Mouse (Mus musculus) midbrain, embryonic 13.5 days (tissue): Measurements from ENCODE around the gene Mbl2. TPM values are rescaled to one million over a fixed set of nuclear protein-coding genes. Genes with fewer than 3 reads are reported as not detected.
A peak's percentile ranks its signal among the peaks of the same experiment; 100 is the strongest.
"Not testable (repeated sequence)": the region's sequence is repeated elsewhere in the genome, so short reads cannot be mapped to it uniquely, and the experiment has no call there.

Experiments used
- ATAC-seq: fragments of 200-750 bp; cut with Nextera tagmentation; 2 replicates; pipeline ENCODE4 v1.8.0; 2017; ENCODE audit warnings: mild to moderate bottlenecking, moderate TSS enrichment, moderate library complexity
- H3K27ac ChIP-seq: fragments of 300-500 bp; sonication (generic); 2 replicates; pipeline ENCODE4 v1.5.1; 2015; ENCODE audit warnings: inconsistent platforms, mild to moderate bottlenecking, moderate library complexity
- H3K27me3 ChIP-seq: fragments of 300-500 bp; sonication (generic); 2 replicates; pipeline ENCODE4 v1.6.1; 2015; ENCODE audit warnings: mild to moderate bottlenecking, inconsistent platforms
- H3K36me3 ChIP-seq: fragments of 300-500 bp; sonication (generic); 2 replicates; pipeline ENCODE4 v1.6.1; 2015; ENCODE audit warnings: mild to moderate bottlenecking, inconsistent platforms
- H3K4me1 ChIP-seq: fragments of 300-500 bp; sonication (generic); replicated peaks from 2 replicates; pipeline ENCODE4 v1.6.1; 2015; ENCODE audit warnings: inconsistent platforms
- H3K4me2 ChIP-seq: fragments of 300-500 bp; sonication (generic); replicated peaks from 2 replicates; pipeline ENCODE4 v1.6.1; 2015; ENCODE audit warnings: moderate library complexity, mild to moderate bottlenecking, inconsistent platforms
- H3K4me3 ChIP-seq: fragments of 300-500 bp; sonication (generic); replicated peaks from 2 replicates; pipeline ENCODE4 v1.5.1; 2015; ENCODE audit warnings: mild to moderate bottlenecking, inconsistent platforms
- H3K9ac ChIP-seq: fragments of 300-500 bp; sonication (generic); replicated peaks from 2 replicates; pipeline ENCODE4 v1.6.1; 2015; ENCODE audit warnings: mild to moderate bottlenecking, inconsistent platforms
- H3K9me3 ChIP-seq: fragments of 300-500 bp; sonication (generic); 2 replicates; pipeline ENCODE4 v1.6.1; 2016; ENCODE audit warnings: mild to moderate bottlenecking, inconsistent platforms
- WGBS: fragments of 180-500 bp; shearing (Covaris S2); methylation state at CpG from one replicate; pipeline ENCODE4 v1.1.7; 2015; 5-methylcytosine and 5-hydroxymethylcytosine counted together
- polyA plus RNA-seq: library from polyadenylated mRNA; unstranded; fragments of >200 nt; fragmentation: Nextera tagmentation; extraction: Ambion mirVana; gene quantifications from 2 replicates; pipeline ENCODE4 v1.2.1, GENCODE M21; 2015

The Mbl2 gene
- polyA plus RNA-seq = not detected in 2 replicates

DNA sequence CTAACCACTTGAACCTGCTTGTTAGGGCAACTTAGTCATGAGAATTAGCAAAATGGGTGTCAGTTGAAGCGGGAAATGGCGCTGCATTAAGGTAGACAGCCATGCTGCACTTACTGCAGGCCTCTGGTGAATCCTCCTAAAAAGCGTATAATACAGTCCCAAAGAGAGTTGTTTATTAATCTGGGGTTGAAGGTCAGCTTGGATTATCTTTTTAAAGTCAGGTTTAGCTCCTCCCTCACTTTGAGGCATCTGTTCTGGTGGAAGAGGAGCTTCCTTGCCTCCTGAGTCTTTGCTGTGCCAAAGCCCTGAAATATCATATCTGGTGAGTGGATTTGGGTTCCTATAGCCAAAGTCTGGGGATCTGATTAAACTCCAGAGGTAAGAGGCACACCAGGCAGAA lies at the start of gene Mbl2:
Gene Mbl2 (plus strand): TSS at position 252 of the 400 bp plus-strand sequence.
- Histone ChIP-seq H3K9ac (no peak within 1 kb of the TSS), H3K9me3 (no peaks in the 10 kb centered on the region), H3K27ac (no peak within 1 kb of the TSS), H3K4me1 (no peaks in the 10 kb centered on the region), H3K36me3 (no peaks in the 10 kb centered on the region), H3K4me2 (no peak within 1 kb of the TSS), H3K27me3 (no peaks in the 10 kb centered on the region), H3K4me3 (no peak within 1 kb of the TSS)
- ATAC-seq = no peak
- WGBS = 83% methylated on average over 3 of the region's 3 CpGs

DNA sequence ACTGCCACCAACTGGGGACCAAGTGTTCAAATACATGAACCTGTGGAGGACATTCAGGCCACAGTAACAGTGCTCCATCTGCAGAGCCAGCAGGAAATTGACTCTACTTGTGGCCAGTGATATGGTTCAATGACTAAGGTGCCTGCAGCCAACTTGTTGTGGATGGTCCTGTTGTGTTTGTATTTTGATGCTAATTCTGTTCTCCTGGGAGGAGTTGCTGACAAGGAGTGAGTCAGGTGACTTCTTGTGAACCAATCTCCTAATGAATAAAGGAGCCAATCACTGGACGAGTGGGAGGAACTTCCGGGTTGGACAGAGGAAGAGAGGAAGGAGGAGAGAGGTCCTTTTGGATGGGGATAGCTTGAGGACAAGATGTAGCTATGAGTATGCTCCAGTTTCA lies 47.2 kb upstream of the Mbl2 start:
- no peak for ATAC-seq
- H3K4me3 ChIP-seq = no peak overlapping the region
- no peaks in the 10 kb centered on the region for H3K36me3 ChIP-seq
- H3K4me1 ChIP-seq = no peaks in the 10 kb centered on the region
- no peak overlapping the region for H3K4me2 ChIP-seq
- H3K9ac ChIP-seq = no peak overlapping the region
- H3K9me3 ChIP-seq = no peaks in the 10 kb centered on the region
- no peaks in the 10 kb centered on the region for H3K27me3 ChIP-seq
- H3K27ac ChIP-seq = no peak overlapping the region
- 85% methylated on average over 2 of the region's 2 CpGs for WGBS

DNA sequence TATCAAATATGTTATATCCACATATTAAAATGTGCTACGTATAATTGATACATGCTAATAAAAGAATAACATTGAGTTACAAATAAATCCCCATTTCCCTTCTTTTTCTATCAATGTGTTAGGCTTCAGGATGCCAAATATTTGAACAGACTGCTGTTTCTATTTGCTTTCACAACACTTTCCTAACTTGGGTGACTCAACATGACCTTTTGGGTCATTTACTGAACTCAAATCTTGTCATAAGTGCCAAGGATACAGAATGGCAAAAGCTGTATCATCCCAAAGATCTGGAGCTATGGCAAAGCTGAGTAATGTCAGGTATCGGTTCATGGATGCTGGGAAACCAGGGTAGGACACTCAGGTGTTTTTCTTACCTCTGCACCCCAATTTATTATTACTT lies 45.5 kb upstream of the Mbl2 start:
- Histone ChIP-seq H3K4me3 (no peak overlapping the region), H3K9ac (no peak overlapping the region), H3K36me3 (no peaks in the 10 kb centered on the region), H3K27me3 (no peaks in the 10 kb centered on the region), H3K9me3 (no peaks in the 10 kb centered on the region), H3K4me1 (no peaks in the 10 kb centered on the region), H3K4me2 (no peak overlapping the region), H3K27ac (no peak overlapping the region)
- WGBS = 97% methylated on average over 2 of the region's 2 CpGs
- ATAC-seq = no peak

DNA sequence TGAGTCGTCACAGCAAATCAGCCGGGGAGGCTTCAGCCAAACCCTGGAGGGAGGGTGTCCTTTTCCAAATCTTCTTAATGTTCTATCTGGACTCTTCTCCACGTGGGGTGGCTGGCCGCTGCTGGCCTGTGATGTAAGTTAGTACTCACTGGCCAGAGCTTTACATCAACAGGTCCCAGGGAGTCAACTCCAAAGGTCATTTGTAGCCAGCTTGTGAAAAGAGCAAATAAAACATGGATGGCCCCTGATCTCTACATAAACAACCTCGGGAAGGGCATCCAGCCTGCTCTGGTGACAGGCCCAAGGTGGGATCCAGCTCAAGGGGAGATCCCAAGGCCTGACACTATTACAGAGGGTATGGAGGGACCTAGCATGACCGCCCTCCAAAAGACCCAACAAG lies 37.7 kb upstream of the Mbl2 start:
- no peak overlapping the region for H3K9ac ChIP-seq
- H3K4me1 ChIP-seq = no peaks in the 10 kb centered on the region
- no peak overlapping the region for H3K4me2 ChIP-seq
- no peak overlapping the region for H3K4me3 ChIP-seq
- no peaks in the 10 kb centered on the region for H3K9me3 ChIP-seq
- H3K27ac ChIP-seq = no peak overlapping the region
- H3K36me3 ChIP-seq = no peaks in the 10 kb centered on the region
- 82% methylated on average over 6 of the region's 6 CpGs for WGBS
- ATAC-seq = no peak
- H3K27me3 ChIP-seq = no peaks in the 10 kb centered on the region

DNA sequence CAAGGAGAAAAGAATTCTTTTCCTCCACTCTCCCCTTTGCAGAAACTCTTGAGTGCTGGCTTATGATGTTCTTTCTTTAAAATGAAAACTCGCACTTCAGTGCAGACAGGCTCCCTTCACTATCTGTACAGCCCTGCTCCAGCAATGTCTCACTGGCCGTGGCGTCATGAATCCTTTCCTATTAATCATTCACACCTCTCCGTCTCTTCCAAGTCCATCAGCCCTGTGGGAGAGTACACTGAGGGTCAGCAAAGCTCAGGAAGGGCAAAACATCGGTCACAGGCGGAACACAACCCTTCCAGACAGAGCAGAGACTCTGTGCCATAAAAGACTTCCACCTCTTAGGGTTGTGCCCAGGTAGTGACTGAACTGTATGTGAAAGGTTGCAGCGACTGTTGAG lies 30.6 kb upstream of the Mbl2 start:
- Histone ChIP-seq H3K4me1 (no peaks in the 10 kb centered on the region), H3K4me3 (no peak overlapping the region), H3K27ac (no peak overlapping the region), H3K9ac (no peak overlapping the region), H3K27me3 (no peaks in the 10 kb centered on the region), H3K9me3 (no peaks in the 10 kb centered on the region), H3K36me3 (no peaks in the 10 kb centered on the region), H3K4me2 (no peak overlapping the region)
- WGBS = 88% methylated on average over 7 of the region's 7 CpGs
- no peak for ATAC-seq

DNA sequence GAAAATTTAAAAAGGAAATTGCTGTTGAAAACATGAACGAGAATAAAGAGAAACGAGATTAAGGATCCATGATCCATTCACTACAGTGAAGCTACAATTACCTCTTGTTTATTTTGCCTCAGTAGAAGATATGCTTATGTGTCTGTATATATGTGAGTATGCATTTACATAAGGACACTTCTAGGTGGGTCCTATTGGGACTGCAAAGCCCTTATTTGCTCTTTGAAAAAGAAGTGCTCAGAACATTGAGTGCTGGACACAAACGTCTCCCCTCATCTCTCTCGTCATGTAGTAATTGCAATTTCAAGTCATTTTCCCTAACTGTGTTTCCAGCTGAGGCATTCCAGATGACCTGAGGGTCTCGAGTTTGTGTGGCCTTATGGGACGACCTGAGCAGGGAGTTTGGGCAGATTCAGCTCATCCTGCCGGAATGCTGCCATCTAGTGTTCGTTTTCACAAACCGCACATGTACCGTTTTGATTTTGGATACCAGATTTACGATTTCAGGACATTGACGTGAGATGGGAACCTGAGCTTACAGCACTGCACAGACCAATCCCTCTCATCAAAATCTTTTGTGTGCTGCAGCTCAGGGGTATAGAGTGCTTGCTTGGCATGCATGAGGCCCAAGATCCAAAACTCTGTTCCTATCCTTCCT lies 27.5 kb upstream of the Mbl2 start:
- Histone ChIP-seq H3K4me1 (no peaks in the 10 kb centered on the region), H3K36me3 (no peaks in the 10 kb centered on the region), H3K4me2 (no peak overlapping the region), H3K9ac (no peak overlapping the region), H3K27ac (no peak overlapping the region), H3K27me3 (no peaks in the 10 kb centered on the region), H3K4me3 (no peak overlapping the region), H3K9me3 (no peaks in the 10 kb centered on the region)
- whole genome bisulfite sequencing = 19% methylated on average over 12 of the region's 12 CpGs
- peak; percentile 67 for ATAC-seq

DNA sequence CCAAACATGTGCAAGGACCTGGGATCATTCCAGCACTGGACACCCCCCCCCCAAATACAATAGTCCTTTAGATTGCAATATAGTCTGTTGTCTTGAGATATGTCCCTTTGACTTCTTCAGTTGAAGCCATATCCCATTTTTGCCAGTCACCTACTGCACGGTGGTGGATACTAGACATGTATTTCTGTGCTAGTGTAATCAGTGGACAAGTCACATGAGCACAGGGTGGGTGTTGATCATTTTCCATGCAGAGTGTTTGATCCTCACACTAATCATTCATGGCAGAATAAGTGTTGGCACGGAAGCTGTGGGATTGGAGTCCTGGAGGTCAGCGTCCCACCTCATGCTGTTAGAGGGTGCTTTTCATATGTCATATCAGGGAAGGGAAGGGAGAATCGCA lies 26.9 kb upstream of the Mbl2 start:
- Histone ChIP-seq H3K27ac (no peak overlapping the region), H3K4me1 (no peaks in the 10 kb centered on the region), H3K36me3 (no peaks in the 10 kb centered on the region), H3K4me3 (no peak overlapping the region), H3K9me3 (no peaks in the 10 kb centered on the region), H3K27me3 (no peaks in the 10 kb centered on the region), H3K9ac (no peak overlapping the region), H3K4me2 (no peak overlapping the region)
- 86% methylated on average over 4 of the region's 4 CpGs for WGBS
- ATAC-seq = peak; percentile 60

DNA sequence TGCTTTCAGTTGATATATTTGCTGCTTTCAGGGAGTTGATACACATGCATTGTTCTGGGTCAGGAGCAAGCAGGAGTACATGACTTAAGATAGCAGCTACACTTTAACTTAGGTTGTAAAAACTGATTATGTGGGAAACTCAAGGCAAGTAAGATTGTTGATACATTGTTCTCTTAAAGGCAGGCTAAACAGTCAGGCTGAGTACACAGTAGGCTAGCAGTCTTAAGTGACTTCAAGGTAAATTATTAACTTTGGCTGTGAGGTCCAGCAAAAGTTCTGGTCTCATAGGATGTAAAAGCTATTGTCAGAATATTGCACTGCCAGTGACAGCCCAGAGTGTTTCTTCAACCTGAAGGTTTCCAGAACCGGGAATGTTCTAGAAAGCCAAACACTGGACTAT lies 25.8 kb upstream of the Mbl2 start:
- ATAC-seq = no peak
- no peak overlapping the region for H3K9ac ChIP-seq
- H3K36me3 ChIP-seq = no peaks in the 10 kb centered on the region
- no peak overlapping the region for H3K27ac ChIP-seq
- no peaks in the 10 kb centered on the region for H3K27me3 ChIP-seq
- no peaks in the 10 kb centered on the region for H3K4me1 ChIP-seq
- H3K9me3 ChIP-seq = no peaks in the 10 kb centered on the region
- 89% methylated on average over 1 of the region's 1 CpGs for WGBS
- no peak overlapping the region for H3K4me3 ChIP-seq
- H3K4me2 ChIP-seq = no peak overlapping the region

DNA sequence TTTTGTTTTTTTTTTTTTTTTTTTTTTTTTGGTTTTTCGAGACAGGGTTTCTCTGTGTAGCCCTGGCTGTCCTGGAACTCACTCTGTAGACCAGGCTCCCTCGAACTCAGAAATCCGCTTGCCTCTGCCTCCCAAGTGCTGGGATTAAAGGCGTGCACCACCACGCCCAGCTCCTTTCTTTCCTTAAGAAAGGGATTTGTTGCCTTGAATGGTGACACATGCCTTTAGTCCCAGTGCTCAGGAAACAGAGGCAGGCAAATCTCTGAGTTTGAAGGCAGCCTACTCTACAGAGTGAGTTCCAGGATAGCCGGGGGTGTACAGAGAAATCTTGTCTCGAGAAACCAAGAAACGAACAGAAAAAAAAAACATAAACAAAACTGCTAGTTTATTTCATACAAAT lies 23.7 kb upstream of the Mbl2 start:
- not testable (repeated sequence) for H3K9ac ChIP-seq, H3K4me2 ChIP-seq, H3K4me1 ChIP-seq, H3K36me3 ChIP-seq, H3K9me3 ChIP-seq, H3K4me3 ChIP-seq, H3K27me3 ChIP-seq, ATAC-seq, H3K27ac ChIP-seq
- 87% methylated on average over 8 of the region's 8 CpGs for WGBS

DNA sequence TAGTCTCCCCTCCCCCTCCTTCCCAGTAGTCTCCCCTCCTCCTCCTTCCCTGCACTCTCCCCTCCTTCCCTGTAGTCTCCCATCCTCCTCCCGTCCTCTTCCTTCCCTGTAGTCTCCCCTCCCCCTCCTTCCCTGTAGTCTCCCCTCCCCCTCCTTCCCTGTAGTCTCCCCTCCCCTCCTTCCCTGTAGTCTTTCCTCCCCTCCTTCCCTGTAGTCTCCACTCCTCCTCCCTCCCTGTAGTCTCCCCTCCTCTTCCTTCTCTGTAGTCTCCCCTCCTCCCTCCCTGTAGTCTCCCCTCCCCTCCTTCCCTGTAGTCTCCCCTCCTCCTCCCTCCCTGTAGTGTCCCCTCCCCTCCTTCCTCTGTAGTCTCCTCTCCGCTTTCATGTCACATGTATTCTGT lies 18.7 kb upstream of the Mbl2 start:
- no peak for ATAC-seq
- no peaks in the 10 kb centered on the region for H3K27me3 ChIP-seq

DNA sequence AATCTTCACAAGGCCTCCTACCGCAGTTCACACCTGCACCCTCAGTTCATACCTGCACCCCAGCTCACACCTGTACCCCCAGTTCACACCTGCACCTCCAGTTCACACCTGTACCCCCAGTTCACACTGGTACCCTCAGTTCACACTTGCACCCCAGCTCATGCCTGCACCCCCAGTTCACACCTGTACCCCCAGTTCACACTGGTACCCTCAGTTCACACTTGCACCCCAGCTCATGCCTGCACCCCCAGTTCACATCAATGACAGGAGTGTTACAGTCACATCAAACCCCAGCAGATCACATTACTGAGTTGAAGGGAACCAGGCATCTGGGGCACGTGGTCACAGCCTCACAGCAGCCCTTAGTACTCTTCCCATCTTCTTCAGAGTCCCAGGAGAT lies 17.0 kb upstream of the Mbl2 start:
- H3K9ac ChIP-seq, H3K27me3 ChIP-seq, H3K36me3 ChIP-seq, H3K4me3 ChIP-seq, H3K27ac ChIP-seq, H3K4me1 ChIP-seq, H3K9me3 ChIP-seq, H3K4me2 ChIP-seq, ATAC-seq: not testable (repeated sequence)
- 79% methylated on average over 2 of the region's 2 CpGs for WGBS

More for the DNA sequence above, 18.7 kb upstream of the Mbl2 start:
- Histone ChIP-seq H3K4me2 (no peak overlapping the region), H3K9ac (no peak overlapping the region), H3K9me3 (no peaks in the 10 kb centered on the region), H3K36me3 (no peaks in the 10 kb centered on the region), H3K4me1 (no peaks in the 10 kb centered on the region), H3K27ac (no peak overlapping the region), H3K4me3 (no peak overlapping the region)
- 27% methylated on average over 2 of the region's 2 CpGs for WGBS

DNA sequence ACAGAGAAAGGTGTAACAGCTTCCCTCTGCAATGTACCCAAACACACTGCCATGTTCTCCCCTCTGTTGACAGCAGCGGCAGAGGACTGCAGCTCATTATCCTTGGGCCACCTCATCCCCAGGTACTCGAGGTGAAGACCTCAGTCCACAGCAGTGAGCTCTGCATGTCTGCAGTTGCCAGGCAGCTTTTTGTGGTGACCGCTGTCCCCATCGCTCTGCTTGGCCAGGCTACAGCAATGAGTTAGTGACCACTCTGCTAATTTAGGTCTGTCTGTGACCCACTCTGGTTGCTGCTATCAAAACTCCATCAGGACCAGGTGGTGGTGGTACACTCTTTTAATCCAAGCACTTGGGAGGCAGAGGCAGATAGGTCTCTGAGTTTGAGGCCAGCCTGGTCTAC lies 16.6 kb upstream of the Mbl2 start:
- Histone ChIP-seq H3K9me3 (no peaks in the 10 kb centered on the region), H3K4me3 (no peak overlapping the region), H3K9ac (no peak overlapping the region), H3K4me1 (no peaks in the 10 kb centered on the region), H3K27ac (no peak overlapping the region), H3K36me3 (no peaks in the 10 kb centered on the region), H3K4me2 (no peak overlapping the region), H3K27me3 (no peaks in the 10 kb centered on the region)
- ATAC-seq = no peak
- WGBS = 79% methylated on average over 4 of the region's 4 CpGs

DNA sequence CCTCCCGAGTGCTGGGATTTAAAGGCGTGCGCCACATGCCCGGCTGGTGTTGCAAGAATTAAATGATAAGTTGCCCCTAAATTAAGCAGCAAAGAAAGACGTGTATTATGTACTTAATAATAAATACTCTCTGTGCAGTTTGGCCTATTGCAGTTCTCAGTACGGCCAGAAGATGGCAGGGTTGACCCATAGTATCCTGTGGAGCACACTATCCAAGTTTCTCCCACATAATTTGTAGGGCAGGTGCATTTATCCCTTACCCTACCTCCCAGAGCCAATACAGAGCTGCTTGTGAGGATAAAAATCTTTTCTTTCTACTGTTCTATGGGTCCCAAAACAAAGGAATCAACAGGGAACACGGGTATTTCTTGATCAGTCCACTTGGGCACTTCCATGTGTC lies 15.4 kb upstream of the Mbl2 start:
- Histone ChIP-seq H3K27ac (no peak overlapping the region), H3K9me3 (no peaks in the 10 kb centered on the region), H3K4me1 (no peaks in the 10 kb centered on the region), H3K4me2 (no peak overlapping the region), H3K4me3 (no peak overlapping the region), H3K36me3 (no peaks in the 10 kb centered on the region), H3K27me3 (no peaks in the 10 kb centered on the region), H3K9ac (no peak overlapping the region)
- ATAC-seq = peak; percentile 63
- 24% methylated on average over 7 of the region's 7 CpGs for WGBS
